Mouse (Mus musculus) CH12.LX (cell line): ENCODE results near the gene Tgfbr3. TPM values are rescaled to one million over a fixed set of nuclear protein-coding genes. Genes with fewer than 3 reads are reported as not detected.
A peak's percentile ranks its signal among the peaks of the same experiment; 100 is the strongest.

Experiments
- DNase-seq: peaks from one replicate; pipeline ENCODE4 v3.0.0-alpha.2; 2013; ENCODE audit errors: extremely low read depth
- H3K27ac ChIP-seq: 2 replicates; pipeline ENCODE4 v1.5.1; 2012; ENCODE audit warnings: low read depth, mild to moderate bottlenecking, control low read depth, moderate library complexity; ENCODE audit not compliant: insufficient read depth
- H3K27me3 ChIP-seq: replicated peaks from 2 replicates; pipeline ENCODE3; 2012; ENCODE audit warnings: inconsistent platforms
- H3K36me3 ChIP-seq, 2 experiments: replicated peaks in 1 of 2; 2 replicates each; pipeline versions ENCODE3 to v1.6.1; 2012; ENCODE audit warnings: inconsistent platforms in 1 of 2, low read length in 1 of 2, mild to moderate bottlenecking in 1 of 2, mixed read lengths in 1 of 2, moderate library complexity in 1 of 2; ENCODE audit not compliant: control insufficient read depth in 1 of 2, insufficient read depth in 1 of 2
- H3K4me1 ChIP-seq, 2 experiments: 2 replicates each; pipeline ENCODE4 v1.6.1; 2012; ENCODE audit warnings: inconsistent platforms in 1 of 2, moderate library complexity in 1 of 2; ENCODE audit not compliant: insufficient read depth in 2 of 2, control insufficient read depth in 1 of 2
- H3K4me2 ChIP-seq: 2 replicates; pipeline ENCODE4 v1.6.1; 2012; ENCODE audit warnings: low read depth, mild to moderate bottlenecking, control low read depth; ENCODE audit not compliant: poor library complexity, insufficient read depth, severe bottlenecking
- H3K4me3 ChIP-seq, 3 experiments: fragments of 150-350 bp in 1 of 3; sonication (generic) in 1 of 3; replicated peaks in 1 of 3; 2 replicates each; pipeline versions ENCODE3 to v1.5.1; 2011 to 2012; ENCODE audit warnings: low read depth in 2 of 3, low read length in 2 of 3, mild to moderate bottlenecking in 2 of 3, moderate library complexity in 2 of 3, control low read depth in 1 of 3, improper control_type of control experiment in 1 of 3, inconsistent platforms in 1 of 3, mixed read lengths in 1 of 3; ENCODE audit not compliant: poor library complexity in 1 of 3
- H3K79me2 ChIP-seq: replicated peaks from 2 replicates; pipeline ENCODE4 v1.6.1; 2012; ENCODE audit warnings: mild to moderate bottlenecking, moderate library complexity; ENCODE audit not compliant: control insufficient read depth, poor library complexity, insufficient read depth, severe bottlenecking; ENCODE audit errors: extremely low read depth
- H3K9ac ChIP-seq: 2 replicates; pipeline ENCODE4 v1.6.1; 2012; ENCODE audit warnings: low read depth, mild to moderate bottlenecking, control low read depth, moderate library complexity; ENCODE audit not compliant: insufficient read depth
- H3K9me3 ChIP-seq: replicated peaks from 2 replicates; pipeline ENCODE3; 2012; ENCODE audit warnings: low read length, inconsistent platforms, mixed read lengths
- CHD1 ChIP-seq: IDR thresholded peaks from 2 replicates; pipeline ENCODE4 v1.6.1; 2012; ENCODE audit warnings: low read depth, low read length, improper control_type of control experiment, inconsistent platforms
- E2F4 ChIP-seq: IDR thresholded peaks from 2 replicates; pipeline ENCODE4 v1.6.1; 2011; ENCODE audit warnings: low read depth, low read length, improper control_type of control experiment; ENCODE audit not compliant: insufficient replicate concordance
- GABPA ChIP-seq: IDR thresholded peaks from 2 replicates; pipeline ENCODE4 v1.6.1; 2012; ENCODE audit warnings: low read depth, low read length, improper control_type of control experiment, inconsistent platforms; ENCODE audit not compliant: insufficient replicate concordance
- HCFC1 ChIP-seq: IDR thresholded peaks from 2 replicates; pipeline ENCODE4 v1.6.1; 2012; ENCODE audit warnings: low read depth, mild to moderate bottlenecking, inconsistent platforms, low read length, improper control_type of control experiment
- KAT2A ChIP-seq: IDR thresholded peaks from 2 replicates; pipeline ENCODE4 v1.6.1; 2012; ENCODE audit warnings: low read length, improper control_type of control experiment, inconsistent platforms; ENCODE audit not compliant: insufficient replicate concordance
- MAFK ChIP-seq: IDR thresholded peaks from 2 replicates; pipeline ENCODE4 v1.6.1; 2011; ENCODE audit warnings: low read length, improper control_type of control experiment; ENCODE audit not compliant: insufficient replicate concordance
- MAZ ChIP-seq: IDR thresholded peaks from 2 replicates; pipeline ENCODE4 v1.6.1; 2012; ENCODE audit warnings: low read depth, mild to moderate bottlenecking, inconsistent platforms, low read length, improper control_type of control experiment, moderate library complexity
- MXI1 ChIP-seq: IDR thresholded peaks from 2 replicates; pipeline ENCODE4 v1.6.1; 2011; ENCODE audit warnings: mild to moderate bottlenecking, low read depth, low read length, improper control_type of control experiment
- NRF1 ChIP-seq: IDR thresholded peaks from 2 replicates; pipeline ENCODE4 v1.6.1; 2014; ENCODE audit warnings: low read depth, mild to moderate bottlenecking, inconsistent platforms, low read length, improper control_type of control experiment, moderate library complexity
- RCOR1 ChIP-seq: conservative IDR thresholded peaks from 2 replicates; pipeline ENCODE4 v1.6.1; 2012; ENCODE audit warnings: low read depth, mild to moderate bottlenecking, inconsistent platforms, low read length, improper control_type of control experiment
- SIN3A ChIP-seq: IDR thresholded peaks from 2 replicates; pipeline ENCODE4 v1.6.1; 2012; ENCODE audit warnings: low read length, improper control_type of control experiment, inconsistent platforms
- TBP ChIP-seq: conservative IDR thresholded peaks from 2 replicates; pipeline ENCODE4 v1.6.1; 2011; ENCODE audit warnings: low read depth, low read length, improper control_type of control experiment
- TCF12 ChIP-seq: IDR thresholded peaks from 2 replicates; pipeline ENCODE4 v1.6.1; 2014; ENCODE audit warnings: low read depth, mild to moderate bottlenecking, inconsistent platforms, low read length, improper control_type of control experiment
- ZKSCAN1 ChIP-seq: IDR thresholded peaks from 2 replicates; pipeline ENCODE4 v1.6.1; 2012; ENCODE audit warnings: low read depth, inconsistent platforms, low read length, improper control_type of control experiment, borderline replicate concordance
- dilution Hi-C: fragments of 300-500 bp; cut with MboI; formaldehyde crosslinking; loops from 2 replicates; pipeline ENCODE4 v1.14.3; 2020; ENCODE audit warnings: low sequenced_read_pairs; ENCODE audit not compliant: extremely low pct_unique_long_range_greater_than_20kb, extremely low pct_ligation_motif_present
- in situ Hi-C: fragments of 300-500 bp; cut with MboI; formaldehyde crosslinking; loops from 3 replicates; pipeline ENCODE4 v1.14.3; 2019; ENCODE audit warnings: low sequenced_read_pairs, low pct_ligation_motif_present, low pct_unique_long_range_greater_than_20kb, mixed read lengths
- polyA plus RNA-seq: library from polyadenylated mRNA; unstranded; fragments of >175 nt; gene quantifications from 2 replicates; pipeline ENCODE4 v1.2.1, GENCODE M21; 2012; ENCODE audit warnings: low read depth; ENCODE audit not compliant: insufficient read length
- total RNA-seq, 2 experiments: library from RNA; depleted of rRNA; stranded (reverse); fragments of 300-350 nt in 1 of 2; fragments of >200 nt in 1 of 2; gene quantifications; 2 replicates each; pipeline ENCODE4 v1.2.3; 2012 to 2014

Gene Tgfbr3
- total and polyA plus RNA-seq, 3 experiments = 0.13 to 0.46 (median 0.30) TPM

- DNase-seq = no peak
- no peak overlapping the region for H3K27ac ChIP-seq
- no peak overlapping the region for H3K4me3 ChIP-seq
- H3K9ac ChIP-seq = no peak overlapping the region
- dilution Hi-C loops (no loop called here), in situ Hi-C loops (no loop called here)
- no peak for TF ChIP-seq MXI1
- no peaks in the 10 kb centered on the region for H3K36me3 ChIP-seq
- H3K27me3 ChIP-seq = no peaks in the 10 kb centered on the region
- no peaks in the 10 kb centered on the region for H3K9me3 ChIP-seq
- no peaks in the 10 kb centered on the region for H3K79me2 ChIP-seq
- peaks cover 0 to 11% of the 10 kb centered on the region in 2 experiments; a peak in 1 of 4 replicates for H3K4me1 ChIP-seq
- no peak overlapping the region for H3K4me2 ChIP-seq
These were observed 160.1 kb downstream of the Tgfbr3 start for GRCm38 (mm10) chr5:107129304-107129703.

DNA sequence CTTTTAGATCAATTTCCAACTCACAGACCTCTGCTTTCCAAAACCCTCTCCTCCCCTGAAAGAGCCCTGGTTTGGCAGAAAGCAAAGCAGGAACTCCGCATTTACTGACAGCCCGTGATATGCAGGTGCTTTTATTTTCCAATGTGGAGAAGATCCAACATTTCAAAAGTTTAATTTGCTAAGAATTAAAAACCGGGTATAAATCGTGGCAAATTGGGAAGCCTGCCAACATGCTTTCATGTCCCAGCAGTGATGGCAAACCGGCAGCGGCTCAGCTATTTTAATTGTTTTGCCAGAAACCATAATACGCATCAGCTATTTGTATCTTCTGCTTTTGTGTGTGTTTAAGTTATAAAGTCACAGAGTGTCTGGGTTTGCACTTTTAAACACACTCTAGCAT lies 162.9 kb downstream of the Tgfbr3 start:
- H3K27me3 ChIP-seq = no peaks in the 10 kb centered on the region
- H3K36me3 ChIP-seq = no peaks in the 10 kb centered on the region
- H3K9me3 ChIP-seq = no peaks in the 10 kb centered on the region
- H3K4me2 ChIP-seq = no peak overlapping the region
- in situ Hi-C loops = no loop called here
- H3K4me3 ChIP-seq = no peak overlapping the region
- DNase-seq = no peak
- no peak overlapping the region for H3K9ac ChIP-seq
- no peak overlapping the region for H3K27ac ChIP-seq
- H3K4me1 ChIP-seq = peaks cover 0 to 11% of the 10 kb centered on the region in 2 experiments; a peak in 1 of 4 replicates
- TF ChIP-seq TCF12 (no peak), ZKSCAN1 (no peak), NRF1 (no peak), SIN3A (no peak), CHD1 (no peak)
- TF ChIP-seq, all 38 proteins: peak for 0
- dilution Hi-C loops = no loop called here
- H3K79me2 ChIP-seq = no peaks in the 10 kb centered on the region

DNA sequence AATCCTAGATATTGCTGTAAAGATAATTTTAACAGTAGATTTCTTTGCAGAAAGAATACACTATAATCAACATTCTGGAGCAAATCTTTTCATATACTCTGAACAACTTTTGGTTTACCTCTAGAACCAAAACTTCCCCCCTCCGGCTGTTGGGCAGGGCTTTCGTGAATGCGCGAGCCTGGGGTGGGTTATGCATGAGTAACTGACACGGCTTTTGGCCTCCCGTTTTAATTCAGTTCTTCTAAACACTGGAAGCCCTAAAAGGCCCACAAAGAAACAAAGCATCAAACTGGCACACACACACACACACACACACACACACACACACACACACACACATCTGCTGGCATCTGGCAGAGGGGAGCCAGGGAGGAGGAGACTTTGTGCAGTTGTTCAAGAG lies 164.3 kb downstream of the Tgfbr3 start:
- no peak overlapping the region for H3K4me2 ChIP-seq
- H3K9me3 ChIP-seq = no peaks in the 10 kb centered on the region
- no peaks in the 10 kb centered on the region for H3K79me2 ChIP-seq
- peaks cover 0 to 11% of the 10 kb centered on the region in 2 experiments; a peak in 1 of 4 replicates for H3K4me1 ChIP-seq
- H3K36me3 ChIP-seq = no peaks in the 10 kb centered on the region
- peak; percentile 15 for DNase-seq
- TF ChIP-seq ZKSCAN1 (no peak), GABPA (no peak), HCFC1 (no peak), RCOR1 (no peak), TBP (no peak), MAFK (no peak), E2F4 (no peak), MAZ (no peak), KAT2A (no peak)
- TF ChIP-seq, all 38 proteins: peak for 0
- no peak overlapping the region for H3K9ac ChIP-seq
- in situ Hi-C loops = no loop called here
- no peaks in the 10 kb centered on the region for H3K27me3 ChIP-seq
- dilution Hi-C loops = no loop called here
- H3K4me3 ChIP-seq = no peak overlapping the region
- no peak overlapping the region for H3K27ac ChIP-seq
